Mouse (Mus musculus) G1E (cell line): ENCODE measurements around the gene Prph. TPM values are rescaled to one million over a fixed set of nuclear protein-coding genes. Genes with fewer than 3 reads are reported as not detected.

Experiments
- ATAC-seq: 2 replicates; pipeline ENCODE4 v1.8.0; 2016; ENCODE audit warnings: mild to moderate bottlenecking; ENCODE audit not compliant: insufficient number of reproducible peaks, poor library complexity, low FRiP score, severe bottlenecking; ENCODE audit errors: extremely low read depth
- DNase-seq: peaks from one replicate; pipeline ENCODE4 v3.0.0; 2012; ENCODE audit warnings: low spot score
- H3K27me3 ChIP-seq: 2 replicates; pipeline ENCODE4 v1.6.1; 2012; ENCODE audit warnings: mild to moderate bottlenecking, low read length, inconsistent platforms; ENCODE audit not compliant: insufficient read depth
- H3K36me3 ChIP-seq: replicated peaks from 2 replicates; pipeline ENCODE3; 2012; ENCODE audit warnings: mild to moderate bottlenecking, inconsistent platforms
- H3K4me1 ChIP-seq: 2 replicates; pipeline ENCODE4 v1.6.1; 2012; ENCODE audit warnings: low read depth, low read length, inconsistent platforms, mixed read lengths; ENCODE audit not compliant: insufficient read depth
- H3K4me3 ChIP-seq: 2 replicates; pipeline ENCODE4 v1.5.1; 2012; ENCODE audit warnings: low read depth, mild to moderate bottlenecking, inconsistent platforms, low read length, moderate library complexity, mixed read lengths
- H3K9me3 ChIP-seq: replicated peaks from 2 replicates; pipeline ENCODE4 v1.6.1; 2012; ENCODE audit warnings: inconsistent platforms
- CTCF ChIP-seq: IDR thresholded peaks from 2 replicates; pipeline ENCODE4 v1.5.1; 2012; ENCODE audit warnings: low read depth, low read length, inconsistent platforms, mixed read lengths
- GATA1 ChIP-seq: IDR thresholded peaks from 2 replicates; pipeline ENCODE4 v1.6.1; 2012; ENCODE audit warnings: borderline replicate concordance, low read length, inconsistent platforms, mixed read lengths
- GATA2 ChIP-seq: IDR thresholded peaks from 2 replicates; pipeline ENCODE4 v1.6.1; 2012; ENCODE audit warnings: low read depth, low read length, inconsistent platforms, borderline replicate concordance
- POLR2AphosphoS5 ChIP-seq: IDR thresholded peaks from 2 replicates; pipeline ENCODE4 v1.6.1; 2012; ENCODE audit warnings: low read depth, low read length, inconsistent platforms; ENCODE audit not compliant: insufficient replicate concordance
- TAL1 ChIP-seq: conservative IDR thresholded peaks from 2 replicates; pipeline ENCODE4 v1.6.1; 2012; ENCODE audit warnings: low read depth, low read length, inconsistent platforms, mixed read lengths
- polyA plus RNA-seq: library from polyadenylated mRNA; stranded (reverse); fragments of >175 nt; gene quantifications from 2 replicates; pipeline ENCODE4 v1.2.3, GENCODE M21; 2012
- total RNA-seq, 2 experiments: library from RNA; stranded (forward) in 1 of 2; stranded (reverse) in 1 of 2; fragments of 200-1000 nt in 1 of 2; fragments of >200 nt in 1 of 2; fragmentation: Nextera tagmentation in 1 of 2; gene quantifications; 2 replicates each; pipeline ENCODE4 v1.2.3; 2014 to 2017

Prph gene
- total and polyA plus RNA-seq, 3 experiments, result not detected

- H3K4me3 ChIP-seq, result no peak overlapping the region
- no peaks in the 10 kb centered on the region for H3K4me1 ChIP-seq
- no peaks in the 10 kb centered on the region for H3K36me3 ChIP-seq
- DNase-seq, result no peak
- peaks cover 22% of the 10 kb centered on the region for H3K27me3 ChIP-seq
- no peak for ATAC-seq
- TF ChIP-seq GATA1 (no peak), TAL1 (no peak), POLR2AphosphoS5 (no peak), CTCF (no peak), GATA2 (no peak)
- H3K9me3 ChIP-seq, result 0 out of 2 replicates have a peak, but pooled peaks cover 2% of the 10 kb centered on the region
Measured at GRCm38 (mm10) chr15:99018630-99019029, 36.3 kb upstream of the Prph start.

DNA sequence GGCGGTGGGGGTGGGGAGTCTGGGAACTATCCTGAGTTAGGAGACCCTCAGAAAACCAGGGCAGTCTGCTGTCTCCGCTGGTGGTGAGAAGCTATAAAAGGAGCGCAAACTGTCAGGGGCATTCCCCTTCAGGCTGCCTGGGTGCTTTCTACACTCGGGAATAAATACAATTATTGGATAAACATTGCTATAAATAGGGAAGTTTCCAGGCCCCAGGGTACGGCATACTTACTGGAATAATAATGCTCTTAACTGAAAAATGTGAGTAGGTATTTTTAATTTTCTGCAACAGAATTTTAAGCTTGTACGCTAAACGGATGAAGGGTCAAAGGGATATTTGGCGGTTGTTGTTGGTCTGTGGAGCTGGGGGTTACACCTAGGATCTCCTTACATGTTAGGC lies 35.5 kb upstream of the Prph start:
- ATAC-seq (no peak), DNase-seq (no peak)
- Histone ChIP-seq H3K36me3 (no peaks in the 10 kb centered on the region), H3K4me1 (no peaks in the 10 kb centered on the region), H3K9me3 (0 out of 2 replicates have a peak, but pooled peaks cover 2% of the 10 kb centered on the region), H3K4me3 (no peak overlapping the region), H3K27me3 (peaks cover 21% of the 10 kb centered on the region)
- TF ChIP-seq POLR2AphosphoS5 (no peak), TAL1 (no peak), GATA1 (no peak), CTCF (no peak), GATA2 (no peak)

DNA sequence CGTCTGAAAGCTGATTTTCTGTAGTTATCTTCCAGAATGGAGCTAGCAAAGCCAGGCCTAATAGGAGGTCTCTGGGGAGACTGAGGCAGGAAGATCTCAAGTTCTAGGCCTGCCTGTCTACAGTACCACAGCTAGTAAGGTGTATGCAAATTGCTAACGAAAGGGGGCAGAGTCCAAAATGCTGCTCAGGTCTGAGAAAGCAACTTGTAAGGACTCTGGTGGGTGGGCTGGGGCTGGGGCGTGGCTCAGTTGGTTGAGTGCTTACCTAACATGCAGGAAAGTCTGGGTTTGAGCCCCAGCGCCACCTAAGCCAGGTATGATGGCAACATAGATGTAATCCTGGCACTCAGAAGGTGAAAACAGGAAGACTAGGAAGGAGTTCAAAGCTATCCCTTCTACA lies 34.8 kb upstream of the Prph start:
- no peak for TF ChIP-seq TAL1
- TF ChIP-seq GATA2, result no peak
- TF ChIP-seq POLR2AphosphoS5, result no peak
- TF ChIP-seq GATA1, result no peak
- no peak for TF ChIP-seq CTCF
- H3K27me3 ChIP-seq, result peaks cover 14% of the 10 kb centered on the region
- H3K9me3 ChIP-seq, result 0 out of 2 replicates have a peak, but pooled peaks cover 2% of the 10 kb centered on the region
- no peak for ATAC-seq
- no peak overlapping the region for H3K4me3 ChIP-seq
- no peak for DNase-seq
- H3K4me1 ChIP-seq, result peaks cover 3% of the 10 kb centered on the region; the same call in 1 of the 2 replicates
- H3K36me3 ChIP-seq, result no peaks in the 10 kb centered on the region

DNA sequence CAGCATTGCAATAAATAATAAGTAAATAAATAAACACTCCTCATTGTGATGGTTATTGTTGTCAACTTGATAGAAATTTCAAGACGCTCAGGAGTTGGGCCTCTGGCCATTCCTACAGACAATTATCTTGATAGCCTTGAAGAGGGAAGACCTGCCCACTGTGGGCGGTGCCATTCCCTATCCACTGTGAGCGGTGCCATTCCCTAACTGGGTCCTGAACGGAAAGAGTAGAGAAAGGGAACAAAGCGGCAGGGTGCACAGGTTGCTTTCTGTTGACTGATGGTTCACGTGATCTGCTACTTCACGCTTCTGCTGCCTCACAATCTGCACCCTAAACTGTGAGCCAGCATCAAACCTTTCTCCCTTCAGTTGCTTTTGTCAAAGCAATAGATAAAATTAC lies 33.7 kb upstream of the Prph start:
- no peaks in the 10 kb centered on the region for H3K36me3 ChIP-seq
- ATAC-seq, result no peak
- H3K9me3 ChIP-seq, result 0 out of 2 replicates have a peak, but pooled peaks cover 2% of the 10 kb centered on the region
- TF ChIP-seq GATA1, result no peak
- no peak for TF ChIP-seq POLR2AphosphoS5
- no peak for TF ChIP-seq GATA2
- no peak for TF ChIP-seq TAL1
- TF ChIP-seq CTCF, result no peak
- H3K4me3 ChIP-seq, result no peak overlapping the region
- peaks cover 3% of the 10 kb centered on the region; the same call in 1 of the 2 replicates for H3K4me1 ChIP-seq
- H3K27me3 ChIP-seq, result peaks cover 12% of the 10 kb centered on the region
- no peak for DNase-seq

- H3K4me3 ChIP-seq, result no peak overlapping the region
- no peak for DNase-seq
- H3K9me3 ChIP-seq, result 0 out of 2 replicates have a peak, but pooled peaks cover 2% of the 10 kb centered on the region
- no peak for ATAC-seq
- H3K36me3 ChIP-seq, result peaks cover 3% of the 10 kb centered on the region
- TF ChIP-seq TAL1 (no peak), CTCF (peak; percentile 67)
- H3K27me3 ChIP-seq, result peaks cover 2% of the 10 kb centered on the region; the same call in 1 of the 2 replicates
- H3K4me1 ChIP-seq, result peaks cover 3% of the 10 kb centered on the region; the same call in 1 of the 2 replicates
Measured at GRCm38 (mm10) chr15:99024668-99025314, 30.2 kb upstream of the Prph start.

DNA sequence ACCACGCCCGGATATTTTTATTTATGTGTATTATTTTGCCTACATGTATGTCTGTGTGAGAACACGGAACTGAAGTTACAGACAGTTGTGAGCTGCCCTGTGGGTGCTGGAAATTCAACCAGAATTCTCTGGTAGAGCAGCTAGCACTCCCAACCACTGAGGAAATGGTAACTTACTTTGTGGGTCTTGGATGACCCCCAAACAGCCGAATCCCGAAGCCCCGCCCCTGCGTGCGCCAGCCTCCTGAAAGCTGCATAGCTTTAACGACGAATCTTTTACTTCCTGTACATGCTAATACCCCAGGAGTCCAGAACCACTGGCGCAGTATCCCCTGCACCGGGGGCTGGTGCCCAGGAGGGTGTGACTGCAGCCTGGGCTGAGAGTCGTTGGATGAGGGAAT lies 29.6 kb upstream of the Prph start:
- H3K4me3 ChIP-seq, result no peak overlapping the region
- no peak for DNase-seq
- H3K9me3 ChIP-seq, result 0 out of 2 replicates have a peak, but pooled peaks cover 2% of the 10 kb centered on the region
- no peak for TF ChIP-seq GATA2
- no peak for TF ChIP-seq POLR2AphosphoS5
- TF ChIP-seq GATA1, result no peak
- TF ChIP-seq CTCF, result no peak
- no peak for TF ChIP-seq TAL1
- H3K4me1 ChIP-seq, result peaks cover 3% of the 10 kb centered on the region; the same call in 1 of the 2 replicates
- ATAC-seq, result no peak
- H3K27me3 ChIP-seq, result peaks cover 2% of the 10 kb centered on the region; the same call in 1 of the 2 replicates
- H3K36me3 ChIP-seq, result peaks cover 3% of the 10 kb centered on the region

- H3K9me3 ChIP-seq, result 0 out of 2 replicates have a peak, but pooled peaks cover 1% of the 10 kb centered on the region
- DNase-seq, result no peak
- H3K36me3 ChIP-seq, result peaks cover 3% of the 10 kb centered on the region
- no peak overlapping the region for H3K4me3 ChIP-seq
- peaks cover 3% of the 10 kb centered on the region; the same call in 1 of the 2 replicates for H3K4me1 ChIP-seq
- no peak for ATAC-seq
- TF ChIP-seq GATA1, result no peak
- peak; percentile 67 for TF ChIP-seq CTCF
- H3K27me3 ChIP-seq, result peaks cover 1% of the 10 kb centered on the region; the same call in 1 of the 2 replicates
Measured at GRCm38 (mm10) chr15:99026259-99026658, 28.7 kb upstream of the Prph start.
